Mouse (Mus musculus) layer of hippocampus, adult 8-10 months (tissue): ENCODE measurements around the gene Gm45837. TPM values are rescaled to one million over a fixed set of nuclear protein-coding genes. Genes with fewer than 3 reads are reported as not detected.

ENCODE experiments used
- DNase-seq, 2 experiments: peaks; one replicate each; pipeline ENCODE4 v3.0.0; 2022; ENCODE audit warnings: low spot score in 2 of 2
- total RNA-seq, 4 experiments: library from RNA; stranded (reverse); gene quantifications; 2 replicates each; pipeline ENCODE4 v1.2.4; 2022

The Gm45837 gene
- total RNA-seq, 4 experiments from 2014 or later = 1.8 TPM; not detected in 3

GRCm38 (mm10) chr7:101499701-101500100 is 89.0 kb downstream of the Gm45837 start:
- DNase-seq = no peak

GRCm38 (mm10) chr7:101501236-101501635 is 90.5 kb downstream of the Gm45837 start:
- DNase-seq = no peak

- no peak for DNase-seq
Observed at GRCm38 (mm10) chr7:101501675-101502074, 91.0 kb downstream of the Gm45837 start.

- DNase-seq = peak in 1 of 2 experiments; percentile 54
Observed at GRCm38 (mm10) chr7:101503351-101503750, 92.7 kb downstream of the Gm45837 start.

- no peak for DNase-seq
Observed at GRCm38 (mm10) chr7:101503803-101504202, 93.1 kb downstream of the Gm45837 start.

- DNase-seq = no peak
Observed at GRCm38 (mm10) chr7:101504507-101504906, 93.8 kb downstream of the Gm45837 start.

GRCm38 (mm10) chr7:101509212-101509611 is 98.5 kb downstream of the Gm45837 start:
- no peak for DNase-seq

- DNase-seq = no peak
Observed at GRCm38 (mm10) chr7:101513655-101514054, 103.0 kb downstream of the Gm45837 start.

GRCm38 (mm10) chr7:101514768-101515167 is 104.1 kb downstream of the Gm45837 start:
- no peak for DNase-seq

GRCm38 (mm10) chr7:101515295-101515694 is 104.6 kb downstream of the Gm45837 start:
- no peak for DNase-seq

- DNase-seq = no peak
Observed at GRCm38 (mm10) chr7:101516460-101516859, 105.8 kb downstream of the Gm45837 start.

- no peak for DNase-seq
Observed at GRCm38 (mm10) chr7:101521696-101522095, 111.0 kb downstream of the Gm45837 start.

GRCm38 (mm10) chr7:101523205-101523604 is 112.5 kb downstream of the Gm45837 start:
- no peak for DNase-seq

GRCm38 (mm10) chr7:101526484-101526883 is 115.8 kb downstream of the Gm45837 start:
- no peak for DNase-seq

- no peak for DNase-seq
Observed at GRCm38 (mm10) chr7:101534428-101534827, 123.7 kb downstream of the Gm45837 start.

- DNase-seq = no peak
Observed at GRCm38 (mm10) chr7:101535102-101535501, 124.4 kb downstream of the Gm45837 start.

- no peak for DNase-seq
Observed at GRCm38 (mm10) chr7:101535517-101535916, 124.8 kb downstream of the Gm45837 start.

GRCm38 (mm10) chr7:101537541-101537940 is 126.9 kb downstream of the Gm45837 start:
- no peak for DNase-seq

- no peak for DNase-seq
Observed at GRCm38 (mm10) chr7:101538141-101538933, 127.7 kb downstream of the Gm45837 start.

GRCm38 (mm10) chr7:101539774-101540173 is 129.1 kb downstream of the Gm45837 start:
- no peak for DNase-seq

GRCm38 (mm10) chr7:101540684-101541083 is 130.0 kb downstream of the Gm45837 start:
- no peak for DNase-seq

- DNase-seq = peak; percentile 58 to 82
Observed at GRCm38 (mm10) chr7:101541132-101541531, 130.4 kb downstream of the Gm45837 start.

- peak in 1 of 2 experiments; percentile 32 for DNase-seq
Observed at GRCm38 (mm10) chr7:101541734-101542133, 131.0 kb downstream of the Gm45837 start.
